Mouse (Mus musculus) urinary bladder, adult 18-20 months (tissue): ENCODE results near the gene Gtf2f1.

Experiments
- DNase-seq, 2 experiments: peaks; one replicate each; pipeline ENCODE4 v3.0.0; 2022; ENCODE audit warnings: low spot score in 2 of 2, mixed read lengths in 2 of 2

Gene Gtf2f1

DNA sequence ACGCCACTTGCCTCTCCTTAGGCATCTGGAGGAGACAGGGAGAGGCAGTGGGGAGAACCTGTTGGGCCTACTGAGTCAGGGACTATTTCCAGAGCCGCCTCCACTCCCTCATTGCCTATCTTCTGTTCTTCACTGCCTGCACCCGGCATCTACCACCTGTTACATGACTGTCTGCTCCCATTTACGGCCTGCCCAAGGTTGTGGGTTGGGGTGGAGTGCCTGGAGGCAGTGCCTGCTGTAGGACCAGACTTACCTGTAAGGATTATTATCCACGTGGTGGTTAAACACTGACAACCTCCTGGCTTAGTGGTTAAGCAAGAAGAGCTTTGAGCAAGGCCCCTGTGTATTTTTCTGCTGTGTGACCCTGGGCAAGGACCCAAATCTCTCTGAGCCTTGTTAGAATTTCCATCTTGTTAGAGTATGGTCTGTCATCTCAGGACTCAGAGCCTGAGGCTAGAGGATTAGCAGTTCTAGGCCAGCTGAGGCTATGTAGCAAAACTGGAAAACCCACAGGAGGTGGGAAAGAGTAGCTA is 36.3 kb downstream of the Gtf2f1 start:
- no peak for DNase-seq

DNA sequence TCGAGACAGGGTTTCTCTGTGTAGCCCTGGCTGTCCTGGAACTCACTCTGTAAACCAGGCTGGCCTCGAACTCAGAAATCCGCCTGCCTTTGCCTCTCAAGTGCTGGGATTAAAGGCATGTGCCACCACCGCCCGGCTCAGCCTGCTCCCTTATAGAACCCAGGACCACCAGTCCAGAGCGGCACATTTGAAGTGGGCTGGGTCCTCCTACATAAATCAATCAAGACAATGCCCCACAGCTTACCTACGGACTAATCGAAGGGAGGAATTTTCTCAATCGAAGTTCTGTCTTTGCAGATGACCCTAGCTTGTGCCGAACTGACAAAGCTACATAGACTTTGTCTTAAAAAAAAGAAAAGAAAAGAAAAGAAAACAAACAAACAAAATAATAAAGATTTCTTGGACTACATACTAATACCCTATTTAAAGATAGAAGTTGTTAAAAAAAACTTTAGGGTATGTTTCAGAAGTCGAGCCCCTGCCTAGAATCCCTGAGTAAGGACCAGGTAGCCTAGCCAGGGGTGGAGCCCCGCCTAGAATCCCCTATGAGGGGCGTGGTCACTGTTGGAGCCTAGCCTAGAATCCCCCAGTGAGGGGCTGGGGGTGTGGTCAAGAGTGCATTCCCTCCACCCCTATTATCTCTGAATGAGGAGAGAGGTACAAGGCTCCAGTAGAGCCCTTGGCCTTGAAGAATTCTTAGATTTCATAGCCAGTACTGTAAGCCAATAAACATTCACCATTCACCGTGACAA is 37.0 kb downstream of the Gtf2f1 start:
- no peak for DNase-seq

DNA sequence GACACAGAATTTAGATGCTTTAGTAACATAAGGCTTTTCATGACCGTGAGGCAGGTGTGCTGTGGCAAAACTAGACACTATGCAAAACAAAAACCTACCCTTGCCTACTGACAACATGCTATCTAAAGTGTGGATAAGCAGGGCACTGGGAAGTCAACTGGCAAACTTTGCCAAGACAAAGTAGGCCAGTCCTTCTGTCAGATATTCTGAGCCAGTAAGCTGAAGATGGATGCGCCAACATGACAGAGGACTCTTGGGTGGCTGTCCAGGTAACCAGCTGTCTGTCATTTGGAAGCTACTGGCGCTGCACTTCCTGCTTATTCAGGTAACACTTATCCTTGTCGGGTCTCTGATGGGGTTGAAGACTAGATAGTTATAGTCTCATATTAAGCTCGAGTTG is 41.0 kb downstream of the Gtf2f1 start:
- no peak for DNase-seq

DNA sequence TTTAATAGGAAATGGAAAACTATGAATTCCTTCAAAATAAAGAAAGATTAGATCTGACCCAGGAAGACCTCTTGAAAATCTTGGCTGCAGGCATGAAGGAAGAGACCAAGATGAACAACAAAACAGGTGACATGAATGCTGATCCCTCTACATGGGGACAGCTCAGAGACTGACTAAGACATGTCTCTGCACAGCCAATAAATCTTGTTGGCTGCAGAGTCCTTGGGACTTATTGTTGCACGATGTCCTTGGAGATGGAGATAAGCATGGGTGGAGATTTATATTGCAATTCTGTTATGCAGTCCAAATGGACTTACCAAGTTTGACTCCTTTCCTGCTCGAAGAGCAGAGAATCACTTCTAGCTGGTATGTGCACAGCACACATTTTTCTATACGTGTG is 41.8 kb downstream of the Gtf2f1 start:
- no peak for DNase-seq

DNA sequence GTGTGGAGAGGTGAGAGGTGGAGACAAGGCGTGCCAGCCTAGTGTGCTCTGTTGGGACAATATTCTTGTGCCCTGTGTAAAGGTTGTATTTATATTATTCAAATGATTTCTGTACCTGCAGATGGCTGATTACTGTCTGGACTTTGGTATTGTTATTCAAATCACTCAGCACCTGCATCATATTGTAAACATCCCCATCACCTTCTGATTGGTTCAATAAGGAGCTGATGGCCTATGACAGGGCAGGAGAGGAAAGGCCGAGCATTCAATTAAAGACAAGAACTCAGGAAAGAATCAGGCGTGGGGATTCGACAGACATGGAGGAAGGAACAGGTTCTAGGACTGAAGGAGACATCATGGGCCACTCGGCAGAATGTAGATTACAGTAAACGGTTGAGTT is 47.4 kb downstream of the Gtf2f1 start:
- no peak for DNase-seq

DNA sequence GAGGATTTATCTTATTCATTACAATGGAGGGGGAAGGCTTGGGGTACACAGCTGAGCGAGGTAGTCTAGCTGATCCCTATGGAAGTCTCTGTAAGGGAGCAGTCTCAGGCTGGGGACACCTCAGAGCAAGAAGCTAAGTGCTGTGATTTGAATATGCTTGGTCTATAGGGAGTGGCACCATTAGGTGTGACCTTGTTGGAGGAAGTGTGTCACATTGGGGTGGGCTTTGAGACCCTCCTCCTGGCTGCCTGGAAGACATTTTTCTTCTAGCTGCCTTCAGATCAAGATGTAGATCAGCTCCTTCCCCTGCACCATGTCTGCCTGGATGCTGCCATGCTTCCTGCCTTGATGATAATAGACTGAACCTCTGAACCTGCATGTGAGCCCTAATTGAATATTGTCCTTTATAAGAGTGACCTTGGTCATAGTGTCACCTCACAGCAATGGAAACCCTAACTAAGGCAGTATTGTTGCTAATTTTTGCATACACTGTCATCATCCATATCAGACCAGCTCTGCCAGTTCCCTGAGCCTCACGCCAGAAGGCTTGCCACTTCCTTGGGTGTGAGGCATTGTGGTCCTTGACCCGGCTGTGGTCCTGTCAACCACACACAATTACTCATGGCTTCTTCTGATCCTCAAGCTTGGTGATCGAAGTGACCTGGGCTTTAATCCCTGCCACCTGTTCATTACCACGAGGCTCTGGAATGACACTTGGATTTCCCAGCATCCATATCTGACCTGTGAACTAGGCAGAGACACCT is 48.3 kb downstream of the Gtf2f1 start:
- no peak for DNase-seq

DNA sequence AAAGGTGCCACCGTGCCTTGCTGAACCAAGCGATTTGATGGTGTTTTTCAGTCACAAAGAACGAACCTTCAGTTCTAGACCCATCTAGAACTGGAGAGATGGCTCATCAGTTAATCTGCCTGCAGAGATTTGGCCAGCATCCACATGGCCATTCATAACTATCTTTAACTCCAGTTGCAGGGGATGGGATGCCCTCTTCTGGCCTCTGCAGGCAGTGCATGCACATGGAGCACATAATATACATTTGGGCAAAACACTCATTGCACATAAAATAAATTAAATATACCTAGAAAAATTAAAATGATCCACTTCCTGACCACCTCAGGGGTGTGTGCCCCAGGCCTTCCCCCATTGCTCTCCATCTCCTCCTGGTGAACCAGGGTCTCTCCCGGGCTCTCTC is 49.2 kb downstream of the Gtf2f1 start:
- DNase-seq, result no peak

DNA sequence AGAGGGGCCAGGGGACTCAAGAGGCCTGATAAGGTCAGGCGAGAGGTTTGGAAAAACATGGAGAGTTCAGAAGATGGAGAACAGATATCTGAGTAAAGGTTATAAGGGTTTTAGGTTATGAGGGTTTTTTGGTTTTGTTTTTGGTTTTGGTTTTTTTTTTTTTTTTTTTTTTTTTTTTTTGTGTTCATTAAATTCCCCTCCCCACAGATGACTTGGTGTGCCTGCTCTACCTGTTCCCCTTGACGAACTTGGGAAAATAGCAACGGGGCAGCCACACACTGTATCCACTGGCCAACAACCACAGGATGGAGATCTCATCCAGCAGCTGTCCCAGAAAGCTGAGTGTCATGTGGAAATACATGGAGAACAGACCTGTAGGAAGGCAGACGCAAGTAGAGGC is 52.4 kb downstream of the Gtf2f1 start:
- DNase-seq, result no peak

DNA sequence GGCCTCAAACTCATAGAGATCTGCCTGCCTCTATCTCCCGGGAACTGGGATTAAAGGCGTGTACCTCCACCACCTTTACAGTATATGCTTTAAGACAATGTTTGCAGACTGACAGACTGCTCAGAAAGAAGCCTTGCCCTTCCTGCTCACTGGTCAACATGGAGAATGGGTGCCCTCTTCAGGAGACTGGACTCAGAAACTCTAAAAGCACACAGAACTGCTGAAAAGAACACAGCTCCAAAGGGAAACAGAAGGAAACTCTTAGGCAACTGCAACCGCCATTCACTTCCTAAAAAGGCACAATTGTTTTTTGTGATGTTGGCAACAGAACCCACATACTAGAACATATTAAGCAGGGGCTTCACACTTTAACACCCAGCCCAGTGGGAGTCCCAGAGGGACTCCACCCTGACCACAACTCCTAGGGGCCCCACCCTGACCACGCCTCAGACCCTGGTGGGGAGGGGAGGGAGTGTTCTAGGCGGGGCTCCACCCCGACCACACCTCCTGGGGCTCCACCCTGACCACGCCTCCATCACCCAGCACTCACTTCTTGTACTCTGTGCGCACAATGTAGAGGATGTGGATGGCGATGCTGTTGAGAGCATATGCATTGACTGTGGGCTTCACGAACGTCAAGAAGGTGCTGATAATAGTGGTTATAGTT is 53.2 kb downstream of the Gtf2f1 start:
- no peak for DNase-seq

DNA sequence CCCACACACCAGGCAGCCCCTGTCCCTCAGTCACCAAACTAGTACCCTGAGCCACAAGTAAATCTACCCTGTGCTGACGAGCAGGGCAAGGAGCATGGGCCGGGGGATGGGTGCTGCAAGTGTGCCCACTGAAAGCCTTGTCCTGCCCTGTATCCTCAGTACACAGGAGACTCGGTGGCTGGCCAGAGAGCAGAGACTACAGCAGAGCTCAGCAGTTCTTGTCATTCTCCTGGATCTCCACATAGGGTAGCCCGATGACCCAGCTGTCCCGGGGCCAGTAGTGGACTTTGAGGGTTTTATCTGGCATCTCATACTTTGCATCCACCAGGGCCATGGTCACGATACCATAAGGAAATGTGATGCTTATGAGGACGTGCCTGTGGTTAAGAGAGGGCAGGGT is 56.2 kb downstream of the Gtf2f1 start:
- no peak for DNase-seq
